Mouse (Mus musculus): Measurements from ENCODE around the gene Gm20388. TPM values are rescaled to one million over a fixed set of nuclear protein-coding genes. Genes with fewer than 3 reads are reported as not detected.

Gene Gm20388
- polyA plus RNA-seq, 1 experiment from 2014 or later, result 47.1 TPM

DNA sequence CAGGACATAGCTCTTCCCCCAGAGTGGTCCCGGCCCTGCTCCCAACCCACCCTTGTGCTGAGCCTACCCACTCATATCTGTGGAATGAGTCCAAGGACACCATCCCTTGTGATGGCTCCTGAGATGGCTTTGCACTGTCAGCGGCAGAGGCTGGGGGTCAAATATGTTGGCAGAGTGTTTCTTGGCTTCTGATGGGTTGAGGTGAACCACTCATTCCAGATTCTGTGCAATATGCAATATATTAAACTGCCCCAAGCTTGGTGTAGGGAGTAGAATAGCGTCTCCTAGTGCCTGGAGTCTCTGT, 641.0 kb downstream of the Gm20388 start:
- Histone ChIP-seq H3K36me3 (ENCODE audit: inconsistent target) (peaks cover 21% of the 10 kb centered on the region), H3K4me3 (ENCODE audit: inconsistent target) (no peak overlapping the region), H3K27ac (no peak overlapping the region), H3K79me2 (ENCODE audit: inconsistent target) (peaks cover 100% of the 10 kb centered on the region)
- 94% methylated on average over 3 of the region's 3 CpGs for WGBS (ENCODE audit: missing documents)

GRCm38 (mm10) chr8:120552509-120552908, 641.9 kb downstream of the Gm20388 start:
- Histone ChIP-seq H3K4me3 (ENCODE audit: inconsistent target) (no peak overlapping the region), H3K27ac (no peak overlapping the region), H3K79me2 (ENCODE audit: inconsistent target) (peaks cover 100% of the 10 kb centered on the region), H3K36me3 (ENCODE audit: inconsistent target) (peaks cover 21% of the 10 kb centered on the region)
- WGBS (ENCODE audit: missing documents), result 76% methylated on average over 11 of the region's 11 CpGs

DNA sequence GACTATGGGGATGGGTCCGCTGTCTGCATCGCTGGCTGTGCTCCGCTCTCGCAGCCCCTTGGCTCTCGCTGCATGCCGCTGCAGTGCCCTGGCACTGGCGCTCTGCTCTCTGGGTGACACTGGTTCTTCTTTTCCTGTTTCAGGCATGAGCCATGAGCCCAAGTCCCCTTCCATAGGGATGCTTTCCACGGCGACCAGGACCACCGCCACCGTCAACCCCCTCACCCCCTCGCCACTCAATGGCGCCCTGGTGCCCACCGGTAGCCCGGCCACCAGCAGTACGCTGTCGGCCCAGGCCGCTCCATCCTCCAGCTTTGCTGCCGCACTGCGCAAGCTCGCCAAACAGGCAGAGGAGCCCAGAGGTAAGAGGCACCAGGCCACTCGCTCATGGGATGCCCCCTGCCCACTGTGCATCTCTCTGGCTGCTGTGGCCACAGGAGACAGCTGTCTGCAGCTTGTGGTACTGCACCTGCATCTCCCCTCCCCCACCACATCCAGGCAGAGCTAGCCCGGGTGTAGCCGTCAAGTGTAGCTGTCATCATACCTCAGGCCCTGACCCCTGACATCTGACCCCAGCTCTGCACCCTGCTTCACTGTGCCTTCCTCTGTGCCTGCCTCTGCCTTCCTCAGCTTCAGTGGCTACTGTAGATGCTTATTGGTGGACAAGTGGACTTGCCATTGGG, 642.9 kb downstream of the Gm20388 start:
- 94% methylated on average over 18 of the region's 24 CpGs for WGBS (ENCODE audit: missing documents)
- H3K36me3 ChIP-seq (ENCODE audit: inconsistent target), result peaks cover 21% of the 10 kb centered on the region

GRCm38 (mm10) chr8:120554466-120555039, 643.9 kb downstream of the Gm20388 start:
- H3K36me3 ChIP-seq (ENCODE audit: inconsistent target), result peaks cover 21% of the 10 kb centered on the region
- H3K79me2 ChIP-seq (ENCODE audit: inconsistent target), result peaks cover 100% of the 10 kb centered on the region
- WGBS (ENCODE audit: missing documents), result 93% methylated on average over 18 of the region's 18 CpGs
- H3K27ac ChIP-seq, result no peak overlapping the region
- H3K4me3 ChIP-seq (ENCODE audit: inconsistent target), result no peak overlapping the region

More for the DNA sequence above, 642.9 kb downstream of the Gm20388 start:
- no peak overlapping the region for H3K27ac ChIP-seq
- H3K79me2 ChIP-seq (ENCODE audit: inconsistent target), result peaks cover 100% of the 10 kb centered on the region
- H3K4me3 ChIP-seq (ENCODE audit: inconsistent target), result no peak overlapping the region

DNA sequence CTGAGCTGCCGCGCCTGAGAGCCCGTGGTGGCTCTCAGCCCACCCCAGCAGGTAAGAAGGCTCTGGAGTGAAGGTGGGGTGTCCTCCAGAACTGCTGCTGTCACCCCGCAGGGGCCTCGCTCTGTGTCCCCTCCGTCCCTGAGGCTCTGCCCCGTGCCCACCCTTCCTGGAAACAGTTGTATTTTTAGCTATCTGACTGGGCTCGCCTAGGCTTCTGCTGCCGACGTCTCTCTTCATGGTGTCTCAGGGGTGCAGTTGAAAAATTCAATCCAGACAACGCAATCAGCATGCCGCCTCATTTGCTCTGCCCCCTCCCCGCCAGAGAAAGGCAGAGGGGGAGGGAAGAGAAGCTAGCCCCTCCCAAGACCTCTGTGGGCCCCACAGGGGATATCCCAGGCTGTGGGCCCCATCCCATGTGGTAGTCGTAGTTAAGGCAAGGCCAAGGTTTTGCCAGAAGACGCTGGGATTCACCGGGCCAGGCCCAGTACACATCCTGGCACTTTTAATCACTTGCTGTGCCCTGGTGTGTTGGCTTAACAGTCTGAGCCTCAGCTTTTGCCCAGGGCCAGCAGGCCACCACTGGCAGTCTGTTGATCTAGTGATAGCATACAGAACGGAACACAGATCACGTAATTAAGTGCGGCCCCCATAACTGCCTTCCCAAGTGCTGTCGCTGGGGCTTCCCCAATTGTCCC, 645.7 kb downstream of the Gm20388 start:
- H3K4me3 ChIP-seq (ENCODE audit: inconsistent target), result no peak overlapping the region
- 91% methylated on average over 20 of the region's 20 CpGs for WGBS (ENCODE audit: missing documents)
- peaks cover 100% of the 10 kb centered on the region for H3K79me2 ChIP-seq (ENCODE audit: inconsistent target)
- H3K36me3 ChIP-seq (ENCODE audit: inconsistent target), result peaks cover 21% of the 10 kb centered on the region
- H3K27ac ChIP-seq, result no peak overlapping the region

DNA sequence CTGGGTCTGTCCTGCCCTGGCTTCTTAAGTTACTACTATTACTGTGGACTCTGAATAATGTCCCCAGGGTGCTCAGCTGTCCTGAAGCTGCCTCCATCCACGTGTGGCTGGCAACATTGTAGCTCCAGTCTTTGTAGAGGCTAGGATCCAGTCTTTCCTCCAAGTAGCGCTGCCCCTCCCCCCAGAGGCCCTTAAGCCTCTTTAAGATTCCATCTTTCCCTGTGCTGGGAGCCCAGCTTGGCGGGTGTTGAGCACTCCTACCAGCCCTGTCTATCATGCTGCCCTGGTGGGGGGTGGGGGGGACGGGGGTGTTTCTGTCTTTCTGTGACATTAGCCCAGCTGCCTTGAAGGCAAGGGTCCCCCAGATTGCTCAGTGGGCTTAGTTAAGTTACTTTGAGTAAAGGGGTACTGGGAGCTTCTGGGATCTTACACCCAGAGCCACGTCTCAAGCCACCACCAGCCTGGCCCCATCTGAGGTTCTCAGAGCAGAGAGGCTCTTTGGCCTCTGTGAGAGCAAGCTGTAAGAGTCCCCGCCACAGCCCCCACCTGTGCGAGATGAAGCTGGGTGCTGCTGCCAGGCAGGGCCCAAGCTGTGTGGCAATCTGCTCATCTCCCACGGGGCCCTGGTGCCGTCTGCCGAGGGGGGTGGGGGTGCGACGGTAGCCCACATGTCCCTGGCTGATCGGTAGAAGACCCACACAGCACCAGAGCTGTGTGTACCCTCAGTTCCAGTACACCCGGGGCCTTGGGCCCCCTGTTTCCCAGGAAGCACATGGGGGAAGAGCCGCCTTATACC, 646.7 kb downstream of the Gm20388 start:
- Histone ChIP-seq H3K36me3 (ENCODE audit: inconsistent target) (peaks cover 21% of the 10 kb centered on the region), H3K79me2 (ENCODE audit: inconsistent target) (peaks cover 100% of the 10 kb centered on the region), H3K4me3 (ENCODE audit: inconsistent target) (no peak overlapping the region), H3K27ac (no peak overlapping the region)
- WGBS (ENCODE audit: missing documents), result 72% methylated on average over 15 of the region's 15 CpGs

DNA sequence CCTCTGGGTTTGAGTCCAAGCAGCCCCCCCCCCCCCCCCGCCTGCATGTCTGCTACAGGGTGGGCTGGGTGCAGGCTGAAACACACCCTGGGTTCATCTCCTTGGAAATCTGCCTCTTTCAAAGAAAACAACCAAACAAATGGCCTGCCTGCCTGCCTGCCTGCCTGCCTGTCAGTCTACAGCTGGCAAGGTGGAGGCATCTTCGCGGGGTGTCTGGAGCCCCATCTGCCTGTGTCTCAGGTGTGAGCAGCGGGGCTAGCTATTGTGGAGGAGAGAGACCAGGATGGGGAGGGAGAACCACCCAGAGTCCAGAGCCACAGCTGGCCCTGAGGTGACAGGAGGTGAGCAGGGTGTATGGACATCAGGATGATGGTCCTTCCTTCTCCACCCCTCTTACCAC, 647.5 kb downstream of the Gm20388 start:
- WGBS (ENCODE audit: missing documents), result 91% methylated on average over 3 of the region's 4 CpGs
- Histone ChIP-seq H3K4me3 (ENCODE audit: inconsistent target) (no peak overlapping the region), H3K36me3 (ENCODE audit: inconsistent target) (peaks cover 21% of the 10 kb centered on the region)

DNA sequence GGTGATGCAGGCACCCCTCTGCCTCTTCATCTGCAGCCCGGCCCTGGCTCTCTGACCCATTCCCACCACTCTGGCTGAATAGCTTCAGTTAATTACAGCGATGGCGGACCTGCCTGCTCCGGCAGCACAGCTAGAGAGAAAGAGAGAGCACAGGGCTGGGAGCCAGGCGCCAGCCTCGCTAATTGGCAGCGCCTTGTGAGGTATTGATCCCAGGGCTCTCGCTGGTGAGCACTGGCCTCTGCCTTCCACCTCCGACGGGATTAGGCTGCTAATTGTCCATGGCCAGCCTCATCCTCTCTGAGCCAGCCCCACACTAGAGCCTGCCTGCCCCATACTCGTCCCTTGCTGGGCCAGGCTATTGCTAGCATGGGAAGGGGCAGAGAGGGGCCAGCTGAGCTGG, 649.0 kb downstream of the Gm20388 start:
- H3K4me3 ChIP-seq (ENCODE audit: inconsistent target), result no peak overlapping the region
- peaks cover 81% of the 10 kb centered on the region for H3K79me2 ChIP-seq (ENCODE audit: inconsistent target)
- 89% methylated on average over 11 of the region's 11 CpGs for WGBS (ENCODE audit: missing documents)
- H3K36me3 ChIP-seq (ENCODE audit: inconsistent target), result peaks cover 11% of the 10 kb centered on the region
- no peak overlapping the region for H3K27ac ChIP-seq

More for the DNA sequence above, 647.5 kb downstream of the Gm20388 start:
- Histone ChIP-seq H3K27ac (no peak overlapping the region), H3K79me2 (ENCODE audit: inconsistent target) (peaks cover 96% of the 10 kb centered on the region)

DNA sequence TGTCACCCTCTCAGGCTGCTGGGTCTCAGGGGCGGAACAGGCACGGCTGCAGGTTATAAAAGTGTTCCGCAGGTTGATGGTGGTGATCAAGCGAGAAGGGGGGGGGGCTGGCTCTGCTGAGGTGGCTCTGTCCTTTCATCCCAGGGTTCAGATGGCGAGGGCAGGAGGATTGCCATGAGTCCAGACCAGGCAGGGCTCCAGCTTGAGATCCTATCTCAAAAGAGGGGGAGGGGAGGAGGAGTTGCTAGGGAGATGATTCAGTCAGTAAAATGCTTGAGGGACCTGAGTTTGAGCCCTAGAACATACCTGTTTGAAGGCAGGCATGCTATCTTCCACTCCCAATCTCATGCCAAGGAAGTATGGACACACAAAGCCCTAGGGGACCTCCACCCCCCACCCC, 649.9 kb downstream of the Gm20388 start:
- Histone ChIP-seq H3K36me3 (ENCODE audit: inconsistent target) (peaks cover 2% of the 10 kb centered on the region; the same call in 1 of the 2 replicates), H3K27ac (no peak overlapping the region), H3K4me3 (ENCODE audit: inconsistent target) (no peak overlapping the region), H3K79me2 (ENCODE audit: inconsistent target) (peaks cover 76% of the 10 kb centered on the region)
- 99% methylated on average over 5 of the region's 5 CpGs for WGBS (ENCODE audit: missing documents)

DNA sequence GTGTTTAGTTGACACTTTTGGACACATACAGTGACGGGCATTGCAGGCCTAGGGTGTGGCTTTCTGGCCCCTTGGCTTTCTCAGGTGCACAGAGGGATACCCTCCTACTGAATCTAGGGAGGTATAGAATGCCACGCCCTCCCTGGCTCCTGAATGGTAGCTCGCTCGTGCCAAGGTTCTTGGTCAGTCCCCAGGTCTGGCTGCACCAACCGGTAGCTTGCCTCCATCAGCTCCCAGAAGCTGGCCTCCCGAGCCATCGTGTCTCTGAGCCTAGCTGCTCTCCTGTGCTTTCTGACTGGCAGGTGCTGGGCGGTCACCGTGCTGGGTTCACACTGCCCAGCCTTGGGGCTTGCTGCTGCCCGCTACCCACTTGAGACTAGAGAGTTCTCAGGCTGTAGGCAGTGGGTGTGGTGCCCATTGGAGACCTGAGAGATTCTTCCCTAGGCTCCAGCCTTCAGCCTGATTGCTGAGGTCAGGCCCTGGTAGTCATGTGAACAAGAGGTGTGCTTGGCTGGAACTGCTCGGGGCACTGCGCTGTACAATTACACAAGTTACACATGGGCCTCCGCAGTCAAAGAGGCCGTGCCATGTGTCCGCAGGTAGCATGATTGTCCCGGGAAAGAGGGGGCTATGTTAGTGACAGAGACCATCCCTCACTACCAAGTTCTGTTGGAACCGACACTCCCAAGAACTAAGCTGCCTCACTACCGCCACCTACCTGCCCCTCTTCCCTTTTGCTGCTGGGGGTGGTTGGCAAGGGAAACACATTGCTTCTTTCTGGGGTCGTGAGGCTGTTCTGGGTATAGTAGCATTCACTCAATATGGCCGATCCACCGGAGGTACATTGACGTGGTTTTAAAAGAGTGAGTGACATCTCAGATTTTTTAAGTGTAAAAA, 651.1 kb downstream of the Gm20388 start:
- 0 out of 2 replicates have a peak overlapping the region, but pooled peaks have one; percentile 8 for H3K27ac ChIP-seq
- H3K4me3 ChIP-seq (ENCODE audit: inconsistent target), result no peak overlapping the region
- peaks cover 76% of the 10 kb centered on the region for H3K79me2 ChIP-seq (ENCODE audit: inconsistent target)
- H3K36me3 ChIP-seq (ENCODE audit: inconsistent target), result peaks cover 4% of the 10 kb centered on the region; the same call in 1 of the 2 replicates
- 89% methylated on average over 21 of the region's 22 CpGs for WGBS (ENCODE audit: missing documents)

- peak overlapping the region; percentile 95 for H3K27ac ChIP-seq
- 90% methylated on average over 18 of the region's 18 CpGs for WGBS (ENCODE audit: missing documents)
- peaks cover 14% of the 10 kb centered on the region; the same call in 1 of the 2 replicates for H3K36me3 ChIP-seq (ENCODE audit: inconsistent target)
- no peak overlapping the region for H3K4me3 ChIP-seq (ENCODE audit: inconsistent target)
- H3K79me2 ChIP-seq (ENCODE audit: inconsistent target), result peaks cover 66% of the 10 kb centered on the region
Observed at GRCm38 (mm10) chr8:120562680-120563347, 652.2 kb downstream of the Gm20388 start.

DNA sequence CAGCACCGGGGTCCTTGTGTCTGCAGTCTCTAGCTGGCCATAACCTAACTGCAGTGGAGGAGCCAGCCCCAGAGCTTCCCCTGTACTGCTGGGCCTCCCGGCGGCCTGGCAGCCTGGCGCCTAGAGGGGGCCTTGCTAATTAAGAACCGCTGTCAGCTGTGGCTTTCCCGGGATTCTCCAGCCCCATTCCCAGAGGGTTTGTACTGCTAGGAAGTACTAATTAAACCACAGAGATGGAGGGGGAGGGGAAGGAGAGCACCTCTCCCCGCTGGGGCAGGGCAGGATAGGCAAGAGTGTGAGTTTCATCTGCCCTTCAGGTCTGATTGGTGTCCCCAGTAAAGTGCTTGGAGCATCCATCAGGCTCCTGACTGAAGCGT, 652.7 kb downstream of the Gm20388 start:
- Histone ChIP-seq H3K36me3 (ENCODE audit: inconsistent target) (peaks cover 16% of the 10 kb centered on the region; the same call in 1 of the 2 replicates), H3K27ac (peak overlapping the region; percentile 95), H3K4me3 (ENCODE audit: inconsistent target) (no peak overlapping the region), H3K79me2 (ENCODE audit: inconsistent target) (peaks cover 61% of the 10 kb centered on the region)
- 37% methylated on average over 8 of the region's 8 CpGs for WGBS (ENCODE audit: missing documents)

All from macrophage (primary cell).